Mouse (Mus musculus) stomach, postnatal 0 days (tissue): ENCODE measurements around the gene Smim5.

Experiments
- CTCF ChIP-seq: IDR thresholded peaks from 2 replicates; pipeline ENCODE4 v1.5.1; 2016; ENCODE audit warnings: antibody characterized with exemption, low read depth, mild to moderate bottlenecking, moderate library complexity
- EP300 ChIP-seq: optimal IDR thresholded peaks from 2 replicates; pipeline ENCODE3; 2016; ENCODE audit warnings: antibody characterized with exemption

- TF ChIP-seq CTCF (no peak), EP300 (no peak)
Observed at GRCm38 (mm10) chr11:115911632-115912376, 12.0 kb downstream of the Smim5 start, which contains the start of gene Smim6.
